Mouse (Mus musculus): ENCODE results near the gene Zfp26.
A peak's percentile ranks its signal among the peaks of the same experiment; 100 is the strongest.

- TF ChIP-seq ETS1 (conservative IDR thresholded peaks at IDR 0.05; ENCODE audit: low read depth, low read length) (no peak), EP300 (IDR thresholded peaks at IDR 0.05; ENCODE audit: low read length) (no peak), HCFC1 (IDR thresholded peaks at IDR 0.05; ENCODE audit: low read depth, low read length) (peak; percentile 95), CTCF (conservative IDR thresholded peaks at IDR 0.05 in 1 of 2, IDR thresholded peaks at IDR 0.05 in 1 of 2; ENCODE audit: low read depth in 2 of 2, low read length in 2 of 2) (peak; percentile 33 to 52; a peak in 3 of 4 replicates), POLR2A (IDR thresholded peaks at IDR 0.05; ENCODE audit: low read depth, low read length) (peak; percentile 80), E2F4 (IDR thresholded peaks at IDR 0.05; ENCODE audit: insufficient replicate concordance, low read depth, low read length) (no peak), TCF12 (IDR thresholded peaks at IDR 0.05; ENCODE audit: low read depth, low read length) (peak; percentile 88), MYC (IDR thresholded peaks at IDR 0.05; ENCODE audit: low read depth, low read length) (no peak), TBP (conservative IDR thresholded peaks at IDR 0.05; ENCODE audit: low read depth, low read length) (peak; percentile 83), MAFK (IDR thresholded peaks at IDR 0.05; ENCODE audit: insufficient replicate concordance, low read length) (no peak), MAX (IDR thresholded peaks at IDR 0.05; ENCODE audit: low read length) (peak; percentile 78), NRF1 (IDR thresholded peaks at IDR 0.05; ENCODE audit: low read depth, low read length) (peak; percentile 36; the same call in 1 of the 2 replicates), MAZ (IDR thresholded peaks at IDR 0.05; ENCODE audit: low read depth, low read length) (0 out of 2 replicates have a peak, but pooled peaks have one; percentile 40)
Measured at GRCm38 (mm10) chr9:20384532-20385342, 75.2 kb downstream of the Zfp26 start, which contains the start of gene Zfp560.
